Mouse (Mus musculus) testis, adult 2 months (tissue): ENCODE data around the gene Dusp28. TPM values are rescaled to one million over a fixed set of nuclear protein-coding genes. Genes with fewer than 3 reads are reported as not detected.

Experiments
- H3K27ac ChIP-seq: fragments of 200-500 bp; 2 replicates; pipeline ENCODE4 v1.5.1; 2012; ENCODE audit warnings: low read depth, low read length; ENCODE audit not compliant: control insufficient read depth, insufficient read depth
- H3K27me3 ChIP-seq: fragments of 200-500 bp; 2 replicates; pipeline ENCODE4 v1.6.1; 2012; ENCODE audit warnings: mild to moderate bottlenecking, low read length, moderate library complexity; ENCODE audit not compliant: control insufficient read depth, insufficient read depth
- H3K36me3 ChIP-seq: fragments of 200-500 bp; 2 replicates; pipeline ENCODE4 v1.6.1; 2012; ENCODE audit warnings: mild to moderate bottlenecking, low read length; ENCODE audit not compliant: control insufficient read depth, insufficient read depth
- H3K4me1 ChIP-seq: fragments of 200-500 bp; 2 replicates; pipeline ENCODE4 v1.6.1; 2012; ENCODE audit warnings: low read length; ENCODE audit not compliant: control insufficient read depth, insufficient read depth
- H3K4me3 ChIP-seq: fragments of 200-500 bp; 2 replicates; pipeline ENCODE4 v1.5.1; 2012; ENCODE audit warnings: low read depth, mild to moderate bottlenecking, low read length, moderate library complexity, mixed read lengths; ENCODE audit not compliant: control insufficient read depth
- CTCF ChIP-seq: fragments of 200-500 bp; IDR thresholded peaks from 2 replicates; pipeline ENCODE4 v1.5.1; 2012; ENCODE audit warnings: low read depth, mild to moderate bottlenecking, inconsistent platforms, low read length, moderate library complexity; ENCODE audit not compliant: control insufficient read depth, insufficient read depth, insufficient replicate concordance
- POLR2A ChIP-seq: fragments of 200-500 bp; IDR thresholded peaks from 2 replicates; pipeline ENCODE4 v1.6.1; 2012; ENCODE audit warnings: low read depth, mild to moderate bottlenecking, inconsistent platforms, low read length, moderate library complexity; ENCODE audit not compliant: control insufficient read depth
- polyA plus RNA-seq: library from polyadenylated mRNA; depleted of rRNA; stranded (reverse); fragments of >200 nt; gene quantifications from 2 replicates; pipeline ENCODE4 v1.2.3, GENCODE M21; 2012

Gene Dusp28
- polyA plus RNA-seq, 1 experiment = 5.7 TPM

DNA sequence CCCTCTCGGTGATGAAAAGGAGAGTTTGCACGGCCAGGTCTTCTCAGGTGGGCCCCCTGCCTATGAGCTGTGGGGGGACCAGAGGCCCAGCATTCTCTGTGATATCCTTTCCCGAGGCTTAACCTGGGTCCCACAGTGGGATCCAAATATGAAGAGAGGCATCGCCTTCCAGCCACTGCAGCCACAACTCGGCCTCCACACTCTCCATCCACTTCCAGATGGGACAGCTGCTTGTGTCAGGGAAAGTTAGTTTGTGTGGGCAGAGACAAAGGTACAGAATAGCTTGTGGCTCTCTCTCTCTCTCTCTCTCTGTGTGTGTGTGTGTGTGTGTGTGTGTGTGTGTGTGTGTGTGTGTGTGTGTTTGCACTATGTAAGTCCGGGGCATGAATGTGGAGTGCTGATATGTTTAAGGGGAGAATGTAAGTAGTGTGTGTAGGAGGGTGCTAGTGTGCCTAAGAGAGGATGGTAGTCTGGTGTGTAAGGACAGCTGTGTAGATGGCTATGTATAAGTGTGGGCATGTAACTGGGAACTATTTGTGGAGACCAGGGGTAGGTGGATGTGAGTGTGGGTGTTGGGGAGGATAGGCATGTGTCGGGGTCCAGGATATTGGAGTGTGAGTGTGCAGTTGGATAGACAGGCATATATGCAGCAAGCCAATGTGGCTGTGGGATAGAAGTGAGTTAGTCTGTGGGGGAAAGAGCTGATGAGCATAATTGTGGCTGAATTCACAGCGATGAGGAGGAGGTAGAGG lies 31.2 kb upstream of the Dusp28 start:
- TF ChIP-seq CTCF (no peak), POLR2A (no peak)
- H3K36me3 ChIP-seq = no peaks in the 10 kb centered on the region
- H3K4me1 ChIP-seq = no peaks in the 10 kb centered on the region
- H3K27ac ChIP-seq = no peak overlapping the region
- no peaks in the 10 kb centered on the region for H3K27me3 ChIP-seq
- H3K4me3 ChIP-seq = no peak overlapping the region

DNA sequence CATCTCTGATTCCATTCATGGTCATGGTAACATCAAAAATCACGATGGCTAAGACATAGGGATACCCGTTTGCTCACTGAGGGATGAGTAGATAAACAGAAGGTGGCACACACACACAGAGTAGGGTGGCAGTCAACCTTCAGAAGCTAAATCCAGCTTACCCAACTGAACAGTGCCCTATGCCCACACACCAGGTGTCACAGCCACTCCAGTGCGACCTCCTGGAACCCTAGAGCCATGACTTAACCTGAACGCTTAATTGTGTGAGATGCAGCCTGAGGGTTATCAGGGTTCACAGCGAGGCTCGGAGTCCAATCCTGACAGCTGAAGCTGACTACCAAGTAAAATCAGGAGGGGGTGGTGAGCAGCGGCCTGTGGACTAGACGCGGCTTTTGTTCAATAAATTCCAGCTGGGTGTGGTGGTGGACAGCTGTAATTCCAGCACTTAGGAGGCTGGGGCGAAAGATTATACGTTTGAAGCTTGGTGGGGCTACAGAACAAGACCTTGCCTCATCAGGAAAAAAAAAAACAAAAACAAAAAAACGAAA lies 29.3 kb upstream of the Dusp28 start:
- Histone ChIP-seq H3K36me3 (no peaks in the 10 kb centered on the region), H3K27me3 (no peaks in the 10 kb centered on the region), H3K4me3 (no peak overlapping the region; the same call in none of the 2 replicates), H3K27ac (no peak overlapping the region), H3K4me1 (no peaks in the 10 kb centered on the region)
- TF ChIP-seq POLR2A (no peak), CTCF (no peak)

DNA sequence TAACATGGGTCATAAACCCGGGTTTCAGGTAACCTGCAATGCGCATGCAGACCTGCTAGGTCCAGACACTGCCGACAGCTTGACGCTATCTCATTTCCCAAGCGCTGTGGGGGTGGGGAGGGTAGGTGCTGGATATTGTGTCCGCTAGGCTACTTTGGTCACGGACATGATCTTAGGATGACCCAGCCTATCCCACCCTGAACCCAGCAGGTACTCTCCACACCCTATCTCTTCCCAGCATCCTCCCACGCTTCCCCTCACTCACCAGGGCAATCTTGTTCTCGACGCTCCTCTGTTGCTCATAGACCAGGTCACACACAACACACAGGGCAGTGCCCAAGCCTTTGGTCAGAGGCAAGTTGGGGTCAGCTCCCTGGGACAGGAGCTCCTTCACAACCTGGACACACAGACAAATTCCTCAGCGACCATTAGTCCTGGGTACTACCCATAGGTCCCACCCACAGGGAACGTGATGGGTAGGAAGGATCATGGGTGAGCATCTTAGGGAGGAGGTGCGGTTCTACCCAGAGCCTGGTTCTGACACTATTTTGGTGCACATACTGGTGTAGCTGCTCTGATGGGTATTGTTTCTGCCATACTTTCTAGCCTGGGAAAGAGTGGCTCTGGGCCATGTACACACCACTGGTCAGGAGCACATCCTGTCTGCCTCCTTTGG lies 28.6 kb upstream of the Dusp28 start:
- H3K27me3 ChIP-seq = no peaks in the 10 kb centered on the region
- no peaks in the 10 kb centered on the region for H3K36me3 ChIP-seq
- H3K4me1 ChIP-seq = no peaks in the 10 kb centered on the region
- no peak overlapping the region for H3K27ac ChIP-seq
- TF ChIP-seq POLR2A (no peak), CTCF (no peak)
- no peak overlapping the region for H3K4me3 ChIP-seq

DNA sequence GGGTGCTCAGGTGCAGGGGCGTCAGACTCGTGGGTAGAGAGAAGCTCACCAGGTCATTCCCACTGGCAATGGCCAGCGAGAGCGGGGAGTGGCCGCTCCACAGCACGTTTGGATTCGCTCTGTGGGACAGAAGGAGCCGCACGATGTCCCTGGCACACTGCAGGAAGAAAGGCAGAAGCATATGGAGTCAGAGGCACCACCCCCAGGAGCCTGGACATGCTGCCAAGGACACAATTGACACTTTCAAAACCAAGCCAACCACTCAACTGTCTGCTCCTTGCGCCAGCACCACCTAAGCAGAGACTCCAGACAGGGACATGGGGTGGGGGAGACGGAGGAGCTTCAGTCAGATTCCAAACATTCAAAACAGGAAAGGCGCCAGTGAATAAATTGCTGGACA lies 27.5 kb upstream of the Dusp28 start:
- no peaks in the 10 kb centered on the region for H3K4me1 ChIP-seq
- TF ChIP-seq CTCF = no peak
- TF ChIP-seq POLR2A = no peak
- H3K4me3 ChIP-seq = no peak overlapping the region
- no peak overlapping the region for H3K27ac ChIP-seq
- no peaks in the 10 kb centered on the region for H3K27me3 ChIP-seq
- H3K36me3 ChIP-seq = no peaks in the 10 kb centered on the region

DNA sequence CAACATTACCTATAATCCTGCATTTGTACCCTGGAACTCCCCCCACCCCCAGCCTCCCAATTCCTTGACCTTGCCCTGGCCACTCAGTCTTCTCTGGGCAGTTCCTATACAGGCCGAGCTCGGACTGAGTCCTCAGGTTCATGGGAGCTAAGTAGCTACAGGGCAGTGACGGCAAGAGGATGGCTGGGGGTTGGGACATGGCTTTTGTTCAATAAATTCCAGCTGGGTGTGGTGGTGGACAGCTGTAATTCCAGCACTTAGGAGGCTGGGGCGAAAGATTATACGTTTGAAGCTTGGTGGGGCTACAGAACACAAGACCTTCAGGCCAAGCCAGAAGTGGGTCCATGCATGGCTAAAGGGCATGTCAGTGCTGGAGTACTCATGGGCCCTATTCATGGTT lies 26.7 kb upstream of the Dusp28 start:
- Histone ChIP-seq H3K4me1 (no peaks in the 10 kb centered on the region), H3K36me3 (no peaks in the 10 kb centered on the region), H3K27me3 (no peaks in the 10 kb centered on the region), H3K4me3 (no peak overlapping the region), H3K27ac (no peak overlapping the region)
- TF ChIP-seq POLR2A (no peak), CTCF (no peak)

DNA sequence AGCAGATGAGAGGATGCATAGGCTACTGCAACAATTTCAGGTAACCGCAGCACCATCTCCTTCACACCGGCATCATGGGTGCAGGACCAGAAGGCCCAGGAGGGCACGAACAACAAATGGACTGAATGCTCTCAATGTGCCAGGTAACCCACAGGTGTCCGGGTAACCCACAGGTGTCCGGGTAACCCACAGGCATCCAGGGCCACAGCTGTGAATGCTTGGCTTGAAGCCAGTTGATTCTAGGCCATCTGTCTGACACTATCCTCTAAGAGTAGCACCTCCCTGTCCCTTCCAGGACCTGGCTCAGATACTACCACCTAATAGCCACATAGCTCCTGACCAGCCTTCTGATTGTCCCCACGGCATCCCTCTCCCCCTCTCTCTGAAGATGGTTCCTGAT lies 24.8 kb upstream of the Dusp28 start:
- Histone ChIP-seq H3K4me3 (no peak overlapping the region), H3K27ac (no peak overlapping the region), H3K27me3 (no peaks in the 10 kb centered on the region), H3K4me1 (no peaks in the 10 kb centered on the region), H3K36me3 (no peaks in the 10 kb centered on the region)
- no peak for TF ChIP-seq POLR2A
- no peak for TF ChIP-seq CTCF

DNA sequence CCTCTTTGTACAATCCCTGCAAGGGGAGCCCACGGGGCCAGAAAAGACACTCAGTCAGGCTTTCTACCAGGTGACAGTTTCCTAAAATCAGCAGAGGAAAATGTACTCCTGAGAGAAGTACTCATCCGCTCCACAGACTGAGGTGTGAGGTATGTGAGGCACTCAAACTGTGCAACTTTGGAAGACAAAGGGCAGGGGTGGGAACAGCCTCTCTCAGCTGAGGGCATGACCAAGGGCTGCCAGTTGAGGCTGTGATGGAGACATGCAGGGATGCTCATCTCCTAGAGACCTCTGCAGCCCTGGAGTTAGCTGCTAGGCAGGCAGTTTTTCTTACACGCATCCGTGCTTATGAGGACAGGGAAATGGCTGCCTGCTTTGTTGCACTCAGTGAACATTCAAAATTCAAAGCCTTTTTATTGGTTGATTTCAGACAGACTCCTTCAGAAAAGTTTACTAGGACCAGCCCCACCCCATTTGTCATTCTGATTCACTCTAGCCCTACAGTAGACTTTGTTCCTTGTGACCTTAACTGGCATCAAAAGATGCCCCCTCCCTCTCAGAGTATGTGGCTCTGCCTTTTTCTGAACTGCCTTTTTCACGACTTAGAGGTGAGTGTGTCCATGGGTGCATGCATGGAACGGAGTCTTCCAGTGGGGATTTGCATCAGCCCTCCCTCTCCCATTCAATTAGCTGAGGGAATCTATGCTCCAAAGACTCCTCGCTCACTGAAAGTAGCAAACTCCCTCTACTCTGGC lies 17.7 kb upstream of the Dusp28 start:
- Histone ChIP-seq H3K4me3 (no peak overlapping the region), H3K36me3 (no peaks in the 10 kb centered on the region), H3K27me3 (no peaks in the 10 kb centered on the region), H3K4me1 (no peaks in the 10 kb centered on the region), H3K27ac (no peak overlapping the region)
- no peak for TF ChIP-seq POLR2A
- no peak for TF ChIP-seq CTCF
